Mouse (Mus musculus) mouse trophoblast stem cell (cell line): Measurements from ENCODE around the gene Gm8165.
"Not testable (repeated sequence)": the region's sequence is repeated elsewhere in the genome, so short reads cannot be mapped to it uniquely, and the experiment has no call there.

Experiments used
- in situ Hi-C, 2 experiments: fragments of 300-500 bp; cut with MseI, MboI; formaldehyde crosslinking; loops; 2 replicates in 1 of 2; 3 replicates in 1 of 2; pipeline ENCODE4 v1.15.1; 2025

Gene Gm8165

DNA sequence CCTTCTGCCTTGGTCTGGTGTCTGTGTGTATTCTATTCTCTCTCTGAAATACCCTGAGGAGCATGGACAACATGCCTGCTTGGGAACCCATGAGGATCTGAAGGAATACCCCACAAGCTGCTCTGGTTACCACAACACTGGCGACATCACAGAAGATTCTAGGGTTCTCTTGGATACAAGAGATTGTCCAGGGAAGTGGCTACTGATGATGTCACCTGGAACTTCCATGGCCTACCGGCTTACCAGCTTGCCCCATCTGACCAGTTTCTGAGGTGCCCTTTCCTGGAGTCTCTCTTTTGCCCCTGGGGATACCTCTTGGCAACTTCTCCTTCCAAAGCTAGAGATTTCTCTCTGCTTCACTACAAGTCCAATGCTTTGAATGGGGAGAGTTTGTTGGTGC lies at the start of gene Gm8165:
Gm8165 (minus strand) TSS at position 101 of the 400 bp plus-strand sequence.
- in situ Hi-C loops: not testable (repeated sequence)

DNA sequence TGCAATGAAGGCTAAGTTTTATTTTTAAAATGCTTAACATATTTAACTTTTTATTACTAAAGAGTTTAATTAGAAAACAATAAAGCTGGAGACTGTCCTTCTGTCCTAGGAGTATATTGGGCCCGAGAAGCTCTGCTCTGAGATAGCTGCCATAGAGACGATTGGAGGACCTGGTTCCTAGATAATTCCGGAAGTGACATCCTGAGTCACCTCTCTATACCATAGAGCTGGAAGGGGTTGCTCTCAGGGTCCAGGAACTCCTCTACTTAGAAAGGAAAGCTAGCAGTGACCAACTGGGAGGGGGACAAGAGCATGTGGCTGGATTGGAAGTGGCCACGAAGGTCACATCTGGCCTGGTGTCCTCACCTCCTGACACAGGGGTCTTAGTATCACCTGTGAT lies 20.6 kb upstream of the Gm8165 start, which contains the start of gene Gm7324:
Gm7324 (plus strand) TSS at position 208 of the 400 bp plus-strand sequence.
- in situ Hi-C loops: not testable (repeated sequence)
